Mouse (Mus musculus): ENCODE measurements around the gene Gm8882. TPM values are rescaled to one million over a fixed set of nuclear protein-coding genes. Genes with fewer than 3 reads are reported as not detected.
"Not testable (repeated sequence)": the region's sequence is repeated elsewhere in the genome, so short reads cannot be mapped to it uniquely, and the experiment has no call there.

The Gm8882 gene
- not detected in 2 replicates for polyA plus RNA-seq (2012; rRNA removed)

DNA sequence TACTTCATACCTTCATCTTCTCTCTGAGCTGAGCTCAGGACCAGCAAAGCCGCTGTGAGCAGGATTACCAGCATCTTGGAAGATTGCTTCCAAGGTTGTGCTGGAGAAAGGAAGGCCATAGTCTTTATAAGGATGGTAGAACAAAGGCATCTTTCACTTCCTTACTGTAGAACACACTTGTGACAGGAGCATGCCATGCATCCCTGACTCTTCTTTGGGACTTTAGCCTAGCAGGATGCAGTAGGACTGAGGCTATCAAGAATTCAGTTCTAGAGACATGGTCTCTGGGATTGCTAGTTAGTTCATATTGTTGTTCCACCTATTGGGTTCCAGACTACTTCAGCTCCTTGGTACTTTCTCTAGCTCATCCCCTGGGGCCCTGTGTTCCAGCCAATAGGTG, at the start of gene Gm8882:
Gm8882 (minus strand) TSS at position 101 of the 400 bp plus-strand sequence.
- DNase-seq (ENCODE audit: low read depth), result not testable (repeated sequence)

DNA sequence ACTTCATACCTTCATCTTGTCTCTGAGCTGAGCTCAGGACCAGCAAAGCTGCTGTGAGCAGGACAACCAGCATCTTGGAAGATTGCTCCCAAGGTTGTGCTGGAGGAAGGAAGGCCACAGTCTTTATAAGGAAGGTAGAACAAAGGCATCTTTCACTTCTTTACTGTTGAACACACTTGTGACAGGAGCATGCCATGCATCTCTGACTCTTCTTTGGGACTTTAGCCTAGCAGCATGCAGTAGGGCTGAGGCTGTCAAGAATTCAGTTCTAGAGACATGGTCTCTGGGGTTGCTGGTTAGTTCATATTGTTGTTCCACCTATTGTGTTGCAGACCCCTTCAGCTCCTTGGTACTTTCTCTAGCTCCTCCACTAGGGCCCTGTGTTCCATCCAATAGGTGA, 49.3 kb downstream of the Gm8882 start, which contains the start of gene Prpmp5:
Prpmp5 (minus strand) TSS at position 101 of the 400 bp plus-strand sequence.
- DNase-seq (ENCODE audit: low read depth), result not testable (repeated sequence)

Other genes with a start within 250 kb of the Gm8882 start
- not detected in 2 replicates for gene Prb1, start 153.6 kb downstream of the Gm8882 start, polyA plus RNA-seq (2012; rRNA removed)
- gene Prpmp5, start 49.4 kb downstream of the Gm8882 start, polyA plus RNA-seq (2012; rRNA removed), result not detected in 2 replicates
- gene Prh1, start 205.7 kb upstream of the Gm8882 start, polyA plus RNA-seq (2012; rRNA removed), result not detected in 2 replicates
- gene Prp2, start 231.8 kb upstream of the Gm8882 start, polyA plus RNA-seq (2012; rRNA removed), result not detected in 2 replicates

Measured in gonadal fat pad, adult 2 months (tissue).